Mouse (Mus musculus) bone marrow macrophage, adult 2 months (primary cell): ENCODE measurements around the gene Rap1gap.

Experiments
- CTCF ChIP-seq: IDR thresholded peaks from 2 replicates; pipeline ENCODE4 v1.5.1; 2012; ENCODE audit warnings: low read depth, mild to moderate bottlenecking, low read length, moderate library complexity
- POLR2A ChIP-seq: IDR thresholded peaks from 2 replicates; pipeline ENCODE4 v1.6.1; 2012; ENCODE audit warnings: mild to moderate bottlenecking, low read depth, low read length, borderline replicate concordance

GRCm38 (mm10) chr4:137731891-137732290 lies 67.4 kb downstream of the Rap1gap start:
- no peak for TF ChIP-seq CTCF
- no peak for TF ChIP-seq POLR2A
